Mouse (Mus musculus) neural tube, embryonic 12.5 days (tissue): ENCODE data around the gene Cabin1. TPM values are rescaled to one million over a fixed set of nuclear protein-coding genes. Genes with fewer than 3 reads are reported as not detected.

Experiments
- ATAC-seq: fragments of 200-750 bp; cut with Nextera tagmentation; 2 replicates; pipeline ENCODE4 v1.8.0; 2017; ENCODE audit warnings: low read depth, mild to moderate bottlenecking, moderate TSS enrichment, moderate library complexity; ENCODE audit not compliant: low FRiP score
- H3K27ac ChIP-seq: fragments of 300-500 bp; sonication (generic); 2 replicates; pipeline ENCODE4 v1.5.1; 2016
- H3K27me3 ChIP-seq: fragments of 300-500 bp; sonication (generic); replicated peaks from 2 replicates; pipeline ENCODE4 v1.6.1; 2016; ENCODE audit warnings: mild to moderate bottlenecking
- H3K36me3 ChIP-seq: fragments of 300-500 bp; sonication (generic); 2 replicates; pipeline ENCODE4 v1.6.1; 2016; ENCODE audit warnings: mild to moderate bottlenecking
- H3K4me1 ChIP-seq: fragments of 300-500 bp; sonication (generic); 2 replicates; pipeline ENCODE4 v1.6.1; 2016
- H3K4me2 ChIP-seq: fragments of 300-500 bp; sonication (generic); replicated peaks from 2 replicates; pipeline ENCODE4 v1.6.1; 2016; ENCODE audit warnings: mild to moderate bottlenecking
- H3K4me3 ChIP-seq: fragments of 300-500 bp; sonication (generic); 2 replicates; pipeline ENCODE4 v1.5.1; 2016
- H3K9ac ChIP-seq: fragments of 300-500 bp; sonication (generic); 2 replicates; pipeline ENCODE4 v1.6.1; 2016; ENCODE audit warnings: mild to moderate bottlenecking
- H3K9me3 ChIP-seq: fragments of 300-500 bp; sonication (generic); 2 replicates; pipeline ENCODE4 v1.6.1; 2016; ENCODE audit warnings: mild to moderate bottlenecking
- WGBS: fragments of 180-500 bp; shearing (Covaris S2); methylation state at CpG from one replicate; pipeline ENCODE4 v1.1.7; 2016; 5-methylcytosine and 5-hydroxymethylcytosine counted together
- polyA plus RNA-seq: library from polyadenylated mRNA; unstranded; fragments of >200 nt; fragmentation: Nextera tagmentation; extraction: Ambion mirVana; gene quantifications from 2 replicates; pipeline ENCODE4 v1.2.1, GENCODE M21; 2016

The Cabin1 gene
- polyA plus RNA-seq, 1 experiment from 2014 or later: 37.2 TPM

- Histone ChIP-seq H3K27ac (no peak overlapping the region), H3K9ac (no peak overlapping the region), H3K4me2 (no peak overlapping the region), H3K36me3 (no peaks in the 10 kb centered on the region), H3K4me1 (no peaks in the 10 kb centered on the region), H3K9me3 (no peaks in the 10 kb centered on the region), H3K4me3 (no peak overlapping the region), H3K27me3 (no peaks in the 10 kb centered on the region)
- no peak for ATAC-seq
- WGBS: 90% methylated on average over 11 of the region's 11 CpGs
Measured at GRCm38 (mm10) chr10:75608975-75609374, 155.2 kb downstream of the Cabin1 start.

GRCm38 (mm10) chr10:75607253-75607652, 156.9 kb downstream of the Cabin1 start:
- Histone ChIP-seq H3K27ac (no peak overlapping the region), H3K4me2 (no peak overlapping the region), H3K27me3 (no peaks in the 10 kb centered on the region), H3K9ac (no peak overlapping the region), H3K9me3 (no peaks in the 10 kb centered on the region), H3K4me3 (no peak overlapping the region), H3K4me1 (no peaks in the 10 kb centered on the region), H3K36me3 (no peaks in the 10 kb centered on the region)
- no peak for ATAC-seq
- WGBS: 85% methylated on average over 4 of the region's 4 CpGs

- Histone ChIP-seq H3K9me3 (no peaks in the 10 kb centered on the region), H3K4me2 (no peak overlapping the region), H3K4me1 (no peaks in the 10 kb centered on the region), H3K36me3 (no peaks in the 10 kb centered on the region), H3K27me3 (no peaks in the 10 kb centered on the region), H3K9ac (no peak overlapping the region), H3K4me3 (no peak overlapping the region), H3K27ac (no peak overlapping the region)
- WGBS: 44% methylated on average over 11 of the region's 11 CpGs
- no peak for ATAC-seq
Measured at GRCm38 (mm10) chr10:75605162-75605846, 158.8 kb downstream of the Cabin1 start.

- 83% methylated on average over 7 of the region's 7 CpGs for WGBS
- Histone ChIP-seq H3K27ac (no peak overlapping the region), H3K27me3 (no peaks in the 10 kb centered on the region), H3K4me1 (no peaks in the 10 kb centered on the region), H3K9me3 (peaks cover 12% of the 10 kb centered on the region; the same call in 1 of the 2 replicates), H3K4me2 (no peak overlapping the region), H3K9ac (no peak overlapping the region), H3K36me3 (no peaks in the 10 kb centered on the region), H3K4me3 (no peak overlapping the region)
- no peak for ATAC-seq
Measured at GRCm38 (mm10) chr10:75600189-75600730, 163.9 kb downstream of the Cabin1 start.

Other genes with a start within 250 kb of the Cabin1 start
- gene Snrpd3, start 246.8 kb downstream of the Cabin1 start, polyA plus RNA-seq: 150 and 171 TPM in 2 replicates
- 25.0 and 25.1 TPM in 2 replicates for gene Gucd1, start 246.4 kb downstream of the Cabin1 start, polyA plus RNA-seq
- 11.8 and 16.7 TPM in 2 replicates for gene Lrrc75b, start 204.0 kb downstream of the Cabin1 start, polyA plus RNA-seq
- 1.3 and 1.8 TPM in 2 replicates for gene Ggt1, start 202.7 kb downstream of the Cabin1 start, polyA plus RNA-seq
- 1.1 and 1.6 TPM in 2 replicates for gene Ggt5, start 175.0 kb downstream of the Cabin1 start, polyA plus RNA-seq
- 3.2 and 3.6 TPM in 2 replicates for gene Susd2, start 120.3 kb downstream of the Cabin1 start, polyA plus RNA-seq
- 91.8 and 95.6 TPM in 2 replicates for gene Ddt, start 9.1 kb upstream of the Cabin1 start, polyA plus RNA-seq
- not detected in 2 replicates for gene Gm20441, start 16.6 kb upstream of the Cabin1 start, polyA plus RNA-seq
- 1.8 and 2.4 TPM in 2 replicates for gene Gstt3, start 17.1 kb upstream of the Cabin1 start, polyA plus RNA-seq
- 2.1 and 4.2 TPM in 2 replicates for gene Gstt1, start 34.2 kb upstream of the Cabin1 start, polyA plus RNA-seq
- gene Gstt4, start 58.2 kb upstream of the Cabin1 start, polyA plus RNA-seq: not detected in 2 replicates
- 8.4 and 8.9 TPM in 2 replicates for gene Gstt2, start 73.1 kb upstream of the Cabin1 start, polyA plus RNA-seq
- gene Mif, start 95.9 kb upstream of the Cabin1 start, polyA plus RNA-seq: 1,568 and 1,704 TPM in 2 replicates
- 2.7 TPM in 2 replicates for gene Derl3, start 129.1 kb upstream of the Cabin1 start, polyA plus RNA-seq
- gene Smarcb1, start 157.3 kb upstream of the Cabin1 start, polyA plus RNA-seq: 282 and 298 TPM in 2 replicates
- gene Chchd10, start 168.8 kb upstream of the Cabin1 start, polyA plus RNA-seq: 20.2 and 20.6 TPM in 2 replicates
- 45.4 and 51.2 TPM in 2 replicates for gene Mmp11, start 172.2 kb upstream of the Cabin1 start, polyA plus RNA-seq
- 2.4 and 2.5 TPM in 2 replicates for gene Gm867, start 176.3 kb upstream of the Cabin1 start, polyA plus RNA-seq
- gene Vpreb3, start 178.7 kb upstream of the Cabin1 start, polyA plus RNA-seq: 0.44 and 0.46 TPM in 2 replicates
- gene Gm5134, start 190.2 kb upstream of the Cabin1 start, polyA plus RNA-seq: not detected in 2 replicates